ENCODE assay signal across 8 mouse cellular contexts in the genomic region with DNA sequence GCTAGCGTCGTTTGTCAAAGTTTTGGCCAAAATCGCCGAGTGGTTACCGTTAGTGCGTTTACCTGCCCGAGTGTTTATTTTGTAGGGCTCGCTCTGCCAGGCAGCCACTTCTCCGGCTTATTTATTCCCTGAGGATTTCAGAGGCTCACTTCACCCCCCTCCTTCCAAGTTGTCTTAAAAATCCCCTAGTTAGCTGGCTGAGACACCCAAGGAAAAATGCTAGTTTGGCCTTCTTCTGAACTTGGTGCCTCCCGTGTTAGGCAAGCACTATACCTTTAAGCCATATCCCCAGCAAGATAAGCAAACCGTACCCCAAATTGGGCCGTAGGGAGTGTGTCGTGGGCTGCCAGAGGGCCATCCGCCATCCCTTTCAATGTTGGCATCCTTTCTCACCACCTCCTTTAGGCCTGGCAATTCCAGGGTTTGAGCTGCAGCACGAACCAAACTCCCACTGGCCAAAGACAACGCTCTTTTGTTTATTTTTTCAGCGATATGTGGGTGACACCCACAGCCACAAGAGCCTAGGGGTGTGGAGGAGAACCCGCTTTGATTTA. TPM values are rescaled to one million over a fixed set of nuclear protein-coding genes. Genes with fewer than 3 reads are reported as not detected.
A peak's percentile ranks its signal among the peaks of the same experiment; 100 is the strongest.
DNase-seq lines count a peak whose midpoint lies in the region; ATAC-seq and TF ChIP-seq lines count a peak whose summit lies in the region.

No protein-coding gene starts in this region.

- H3K4me1 ChIP-seq in CH12.LX (ENCODE audit: control insufficient read depth in 1 of 2, insufficient read depth in 2 of 2): peaks cover 4 to 25% of the 10 kb centered on the region in 2 experiments; a peak in 3 of 4 replicates
- H3K4me1 ChIP-seq in embryonic facial prominence, embryonic 10.5 days: peaks cover 21% of the 10 kb centered on the region
- peaks cover 25% of the 10 kb centered on the region for H3K4me1 ChIP-seq in heart, embryonic 15.5 days (replicated peaks)
- H3K4me1 ChIP-seq in midbrain, embryonic 10.5 days: peaks cover 25% of the 10 kb centered on the region

- H3K4me2 ChIP-seq in CH12.LX (ENCODE audit: insufficient read depth, low read depth, poor library complexity, severe bottlenecking): peak overlapping the region; percentile 75
- H3K4me2 ChIP-seq in heart, embryonic 15.5 days: peak overlapping the region; percentile 70

- peak overlapping the region; percentile 60 for H3K9ac ChIP-seq in CH12.LX (ENCODE audit: insufficient read depth, low read depth)
- peak overlapping the region; percentile 56 for H3K9ac ChIP-seq in heart, embryonic 15.5 days

- H3K9me3 ChIP-seq in CH12.LX (replicated peaks; ENCODE audit: low read length): no peaks in the 10 kb centered on the region
- H3K9me3 ChIP-seq in embryonic facial prominence, embryonic 10.5 days: no peaks in the 10 kb centered on the region
- no peaks in the 10 kb centered on the region for H3K9me3 ChIP-seq in heart, embryonic 15.5 days (replicated peaks)
- H3K9me3 ChIP-seq in midbrain, embryonic 10.5 days (replicated peaks): no peaks in the 10 kb centered on the region

- H3K36me3 ChIP-seq in CH12.LX (replicated peaks in 1 of 2; ENCODE audit: control insufficient read depth in 1 of 2, insufficient read depth in 1 of 2, low read length in 1 of 2): peaks cover 2 to 9% of the 10 kb centered on the region in 2 experiments
- H3K36me3 ChIP-seq in embryonic facial prominence, embryonic 10.5 days (replicated peaks): peaks cover 2% of the 10 kb centered on the region
- 0 out of 2 replicates have a peak, but pooled peaks cover 2% of the 10 kb centered on the region for H3K36me3 ChIP-seq in heart, embryonic 15.5 days
- H3K36me3 ChIP-seq in midbrain, embryonic 10.5 days: peaks cover 2% of the 10 kb centered on the region

- peak; percentile 41 for DNase-seq in adrenal gland, adult 2 months
- DNase-seq in adrenal gland, postnatal 14 days: no peak
- no peak for DNase-seq in CH12.LX (ENCODE audit: extremely low read depth)
- DNase-seq in embryonic facial prominence, embryonic 10.5 days (ENCODE audit: low spot score): peak; percentile 38
- DNase-seq in left cerebral cortex, adult 8-10 months (ENCODE audit: low spot score in 2 of 2): peak; percentile 38 to 58
- DNase-seq in midbrain, embryonic 10.5 days (ENCODE audit: low spot score): peak; percentile 32

- ATAC-seq in heart, embryonic 15.5 days (replicated peaks; ENCODE audit: insufficient number of reproducible peaks, insufficient read depth, low FRiP score, low read depth): no peak; the same call in 1 of the 2 replicates
- ATAC-seq in granulocyte monocyte progenitor cell, adult 5-6 weeks (replicated peaks; ENCODE audit: poor library complexity, severe bottlenecking): no peak

- H3K4me3 ChIP-seq in CH12.LX (replicated peaks in 1 of 3; ENCODE audit: low read depth in 2 of 3, low read length in 2 of 3, poor library complexity in 1 of 3): peak overlapping the region; percentile 30 to 97 (median 57)
- H3K4me3 ChIP-seq in embryonic facial prominence, embryonic 10.5 days: peak overlapping the region; percentile 81
- H3K4me3 ChIP-seq in heart, embryonic 15.5 days: peak overlapping the region; percentile 85
- H3K4me3 ChIP-seq in midbrain, embryonic 10.5 days: peak overlapping the region; percentile 94

- no peaks in the 10 kb centered on the region; the same call in 1 of the 2 replicates for H3K79me2 ChIP-seq in CH12.LX (replicated peaks; ENCODE audit: control insufficient read depth, extremely low read depth, insufficient read depth, poor library complexity, severe bottlenecking)

- H3K27ac ChIP-seq in CH12.LX (ENCODE audit: insufficient read depth, low read depth): no peak overlapping the region
- H3K27ac ChIP-seq in embryonic facial prominence, embryonic 10.5 days (replicated peaks): peak overlapping the region; percentile 90
- H3K27ac ChIP-seq in heart, embryonic 15.5 days: peak overlapping the region; percentile 91
- H3K27ac ChIP-seq in midbrain, embryonic 10.5 days (replicated peaks): peak overlapping the region; percentile 89

- 4% methylated on average over 18 of the region's 18 CpGs for WGBS in embryonic facial prominence, embryonic 10.5 days
- 3% methylated on average over 18 of the region's 18 CpGs for WGBS in heart, embryonic 15.5 days
- WGBS in midbrain, embryonic 10.5 days: 6% methylated on average over 18 of the region's 18 CpGs

- no peak for TF ChIP-seq EP300 in CH12.LX (IDR thresholded peaks at IDR 0.05; ENCODE audit: low read length)

- H3K27me3 ChIP-seq in CH12.LX (replicated peaks): peaks cover 6% of the 10 kb centered on the region
- H3K27me3 ChIP-seq in embryonic facial prominence, embryonic 10.5 days (replicated peaks; ENCODE audit: low read depth, poor library complexity, severe bottlenecking): peaks cover 15% of the 10 kb centered on the region
- 0 out of 2 replicates have a peak, but pooled peaks cover 5% of the 10 kb centered on the region for H3K27me3 ChIP-seq in heart, embryonic 15.5 days
- peaks cover 13% of the 10 kb centered on the region for H3K27me3 ChIP-seq in midbrain, embryonic 10.5 days (ENCODE audit: low read depth, poor library complexity, severe bottlenecking)

- dilution Hi-C loops in CH12.LX (cut with MboI; ENCODE audit: extremely low pct_ligation_motif_present, extremely low pct_unique_long_range_greater_than_20kb, low sequenced_read_pairs): no loop called here

- TF ChIP-seq POLR2A in CH12.LX (IDR thresholded peaks at IDR 0.05; ENCODE audit: low read depth, low read length): no peak

- no peak for TF ChIP-seq RAD21 in CH12.LX (IDR thresholded peaks at IDR 0.05; ENCODE audit: low read depth, low read length)

- in situ Hi-C loops in CH12.LX (cut with MboI; ENCODE audit: low pct_ligation_motif_present, low pct_unique_long_range_greater_than_20kb, low sequenced_read_pairs): no loop called here

- TF ChIP-seq CTCF in CH12.LX (conservative IDR thresholded peaks at IDR 0.05 in 1 of 2, IDR thresholded peaks at IDR 0.05 in 1 of 2; ENCODE audit: low read depth in 2 of 2, low read length in 2 of 2): no peak

RNA-seq across cellular contexts. Expression of a gene that starts 0.4 kb away (rescaled TPM):
- 1 to 10 TPM in 1 of 2 experiments, under 1 TPM in 1; 0.49 to 1.5 TPM for total RNA-seq in adrenal gland, adult 2 months (2021)
- 1.7 and 5.1 TPM in 2 replicates for polyA plus RNA-seq in adrenal gland, adult 2 months (2012; rRNA removed)
- total RNA-seq in adrenal gland, postnatal 14 days (2021): 1.5 and 3.2 TPM in 2 replicates
- total RNA-seq in CH12.LX (2012; rRNA removed) (0.04 and 0.21 TPM in 2 replicates), CH12.LX (2014; rRNA removed) (not detected in 2 replicates)
- polyA plus RNA-seq in CH12.LX (2012; ENCODE audit: insufficient read length, low read depth): 0.26 and 0.49 TPM in 2 replicates
- 0.48 and 0.91 TPM in 2 replicates for polyA plus RNA-seq in embryonic facial prominence, embryonic 10.5 days (2016; fragmentation: Nextera tagmentation; extraction: Ambion mirVana)
- polyA plus RNA-seq in heart, embryonic 15.5 days (2015; fragmentation: Nextera tagmentation; extraction: Ambion mirVana): 0.63 and 1.7 TPM in 2 replicates
- under 1 TPM; 0.30 to 0.53 (median 0.35) TPM for total RNA-seq in left cerebral cortex, adult 8-10 months (2022)
- polyA plus RNA-seq in midbrain, embryonic 10.5 days (2016; fragmentation: Nextera tagmentation; extraction: Ambion mirVana): 0.26 TPM in 1 of 2 replicates, not detected in the other
- 2.0 TPM in 1 of 2 replicates, not detected in the other for total RNA-seq in granulocyte monocyte progenitor cell, adult 5-6 weeks (2014; fragmentation: Nextera tagmentation)
- not detected in 2 replicates for total RNA-seq in granulocyte monocyte progenitor cell, adult 5-6 weeks (2017)

RNA-seq across cellular contexts. Expression of a gene that starts 0.5 kb away (rescaled TPM):
- total RNA-seq in adrenal gland, adult 2 months (2021): 100 to 1,000 TPM; 415 to 526 TPM
- 125 and 156 TPM in 2 replicates for polyA plus RNA-seq in adrenal gland, adult 2 months (2012; rRNA removed)
- total RNA-seq in adrenal gland, postnatal 14 days (2021): 733 and 773 TPM in 2 replicates
- total RNA-seq in CH12.LX (2012; rRNA removed) (79.4 and 87.5 TPM in 2 replicates), CH12.LX (2014; rRNA removed) (178 and 205 TPM in 2 replicates)
- polyA plus RNA-seq in CH12.LX (2012; ENCODE audit: insufficient read length, low read depth): 120 and 153 TPM in 2 replicates
- 260 and 264 TPM in 2 replicates for polyA plus RNA-seq in embryonic facial prominence, embryonic 10.5 days (2016; fragmentation: Nextera tagmentation; extraction: Ambion mirVana)
- 525 and 563 TPM in 2 replicates for polyA plus RNA-seq in heart, embryonic 15.5 days (2015; fragmentation: Nextera tagmentation; extraction: Ambion mirVana)
- total RNA-seq in left cerebral cortex, adult 8-10 months (2022): 100 to 1,000 TPM; 196 to 228 (median 209) TPM
- 301 and 309 TPM in 2 replicates for polyA plus RNA-seq in midbrain, embryonic 10.5 days (2016; fragmentation: Nextera tagmentation; extraction: Ambion mirVana)
- total RNA-seq in granulocyte monocyte progenitor cell, adult 5-6 weeks (2014; fragmentation: Nextera tagmentation): 119 and 151 TPM in 2 replicates
- 110 and 112 TPM in 2 replicates for total RNA-seq in granulocyte monocyte progenitor cell, adult 5-6 weeks (2017)

RNA-seq across cellular contexts. Expression of a gene that starts 37.2 kb away (rescaled TPM):
- 1 to 10 TPM; 2.7 to 3.1 TPM for total RNA-seq in adrenal gland, adult 2 months (2021)
- polyA plus RNA-seq in adrenal gland, adult 2 months (2012; rRNA removed): 2.2 and 3.1 TPM in 2 replicates
- total RNA-seq in adrenal gland, postnatal 14 days (2021): 0.71 and 1.9 TPM in 2 replicates
- total RNA-seq in CH12.LX (2012; rRNA removed): 0.76 and 2.0 TPM in 2 replicates
- total RNA-seq in CH12.LX (2014; rRNA removed): 0.43 and 0.79 TPM in 2 replicates
- 2.5 and 3.4 TPM in 2 replicates for polyA plus RNA-seq in CH12.LX (2012; ENCODE audit: insufficient read length, low read depth)
- polyA plus RNA-seq in embryonic facial prominence, embryonic 10.5 days (2016; fragmentation: Nextera tagmentation; extraction: Ambion mirVana): 1.1 and 2.0 TPM in 2 replicates
- 2.7 and 3.5 TPM in 2 replicates for polyA plus RNA-seq in heart, embryonic 15.5 days (2015; fragmentation: Nextera tagmentation; extraction: Ambion mirVana)
- 1 to 10 TPM; 1.0 to 1.8 (median 1.2) TPM for total RNA-seq in left cerebral cortex, adult 8-10 months (2022)
- 2.8 and 2.9 TPM in 2 replicates for polyA plus RNA-seq in midbrain, embryonic 10.5 days (2016; fragmentation: Nextera tagmentation; extraction: Ambion mirVana)
- 1.7 and 3.8 TPM in 2 replicates for total RNA-seq in granulocyte monocyte progenitor cell, adult 5-6 weeks (2014; fragmentation: Nextera tagmentation)
- 0.47 and 1.5 TPM in 2 replicates for total RNA-seq in granulocyte monocyte progenitor cell, adult 5-6 weeks (2017)

RNA-seq across cellular contexts. Expression of a gene that starts 45.2 kb away (rescaled TPM):
- total RNA-seq in adrenal gland, adult 2 months (2021): 10 to 100 TPM; 42.6 to 54.7 TPM
- polyA plus RNA-seq in adrenal gland, adult 2 months (2012; rRNA removed): 68.9 and 73.5 TPM in 2 replicates
- total RNA-seq in adrenal gland, postnatal 14 days (2021): 37.7 and 40.5 TPM in 2 replicates
- total RNA-seq in CH12.LX (2012; rRNA removed) (not detected in 2 replicates), CH12.LX (2014; rRNA removed) (not detected in 2 replicates)
- polyA plus RNA-seq in CH12.LX (2012; ENCODE audit: insufficient read length, low read depth): not detected in 2 replicates
- 5.2 and 6.7 TPM in 2 replicates for polyA plus RNA-seq in embryonic facial prominence, embryonic 10.5 days (2016; fragmentation: Nextera tagmentation; extraction: Ambion mirVana)
- 43.0 and 46.4 TPM in 2 replicates for polyA plus RNA-seq in heart, embryonic 15.5 days (2015; fragmentation: Nextera tagmentation; extraction: Ambion mirVana)
- total RNA-seq in left cerebral cortex, adult 8-10 months (2022): 100 to 1,000 TPM; 165 to 185 (median 176) TPM
- polyA plus RNA-seq in midbrain, embryonic 10.5 days (2016; fragmentation: Nextera tagmentation; extraction: Ambion mirVana): 26.7 and 35.9 TPM in 2 replicates
- total RNA-seq in granulocyte monocyte progenitor cell, adult 5-6 weeks (2014; fragmentation: Nextera tagmentation): 11.7 and 11.8 TPM in 2 replicates
- 13.7 TPM in 2 replicates for total RNA-seq in granulocyte monocyte progenitor cell, adult 5-6 weeks (2017)

Comparison
In these comparisons a context has a peak if more than half of its experiments do, and no peak if none do; other contexts are left out.
1. DNase-seq: peak in adrenal gland, adult 2 months (single experiment), embryonic facial prominence, embryonic 10.5 days (single experiment), left cerebral cortex, adult 8-10 months (2 of 2) and midbrain, embryonic 10.5 days (single experiment); none in adrenal gland, postnatal 14 days (single experiment) and CH12.LX (single experiment).
2. Peak in every context shown above with its lines, with median percentiles within 50 percentile points of each other: H3K4me3 ChIP-seq.